Mouse (Mus musculus): Measurements from ENCODE around the gene Cd22.

GRCm38 (mm10) chr7:30832261-30832660 lies 47.9 kb downstream of the Cd22 start:
- TF ChIP-seq CTCF (IDR thresholded peaks at IDR 0.05; ENCODE audit: low read depth, low read length) (no peak), TAL1 (conservative IDR thresholded peaks at IDR 0.05; ENCODE audit: low read depth, low read length) (no peak), POLR2AphosphoS5 (IDR thresholded peaks at IDR 0.05; ENCODE audit: insufficient replicate concordance, low read depth, low read length) (no peak)
